Mouse (Mus musculus) small intestine, adult 2 months (tissue): ENCODE results near the gene Slc29a3.

Experiments used
- CTCF ChIP-seq: fragments of 200-500 bp; IDR thresholded peaks from 2 replicates; pipeline ENCODE4 v1.5.1; 2012; ENCODE audit warnings: low read depth, mild to moderate bottlenecking, control low read depth, inconsistent platforms, low read length, moderate library complexity, mixed read lengths; ENCODE audit not compliant: insufficient replicate concordance, insufficient read length; ENCODE audit errors: extremely low read depth
- POLR2A ChIP-seq: fragments of 200-500 bp; IDR thresholded peaks from 2 replicates; pipeline ENCODE4 v1.6.1; 2012; ENCODE audit warnings: low read depth, mild to moderate bottlenecking, control low read depth, inconsistent platforms, low read length, moderate library complexity

- TF ChIP-seq POLR2A (no peak), CTCF (no peak)
Measured at GRCm38 (mm10) chr10:60732397-60732861, 20.2 kb downstream of the Slc29a3 start.
